Mouse (Mus musculus) spleen, postnatal 14 days (tissue): ENCODE measurements around the gene Tom1.
A peak's percentile ranks its signal among the peaks of the same experiment; 100 is the strongest.

Experiments used
- DNase-seq, 2 experiments: peaks; one replicate each; pipeline ENCODE4 v3.0.0; 2021 to 2022; ENCODE audit warnings: low spot score in 2 of 2

The Tom1 gene

GRCm38 (mm10) chr8:75033511-75034243 lies at the start of gene Tom1:
Gene Tom1, plus strand, starts transcription at chr8:75033705.
- DNase-seq: peak; percentile 96 to 99

GRCm38 (mm10) chr8:74987436-74987835 lies 46.1 kb upstream of the Tom1 start:
- no peak for DNase-seq

- no peak for DNase-seq
Measured at GRCm38 (mm10) chr8:74990021-74990420, 43.5 kb upstream of the Tom1 start.

GRCm38 (mm10) chr8:74993081-74993474 lies 40.4 kb upstream of the Tom1 start, which contains the start of gene Hmgxb4:
Gene Hmgxb4, plus strand, starts transcription at chr8:74993356.
- no peak for DNase-seq

- DNase-seq: peak; percentile 70 to 77
Measured at GRCm38 (mm10) chr8:74993475-74994451, 39.7 kb upstream of the Tom1 start.

GRCm38 (mm10) chr8:74994540-74994939 lies 39.0 kb upstream of the Tom1 start:
- DNase-seq: no peak

- DNase-seq: no peak
Measured at GRCm38 (mm10) chr8:75000431-75000830, 33.1 kb upstream of the Tom1 start.

GRCm38 (mm10) chr8:75008826-75009225 lies 24.7 kb upstream of the Tom1 start:
- no peak for DNase-seq

- DNase-seq: no peak
Measured at GRCm38 (mm10) chr8:75013557-75013956, 19.9 kb upstream of the Tom1 start.

- no peak for DNase-seq
Measured at GRCm38 (mm10) chr8:75013964-75014363, 19.5 kb upstream of the Tom1 start.

- DNase-seq: no peak
Measured at GRCm38 (mm10) chr8:75015981-75016380, 17.5 kb upstream of the Tom1 start.

GRCm38 (mm10) chr8:75016422-75016821 lies 17.1 kb upstream of the Tom1 start:
- no peak for DNase-seq

GRCm38 (mm10) chr8:75018274-75018972 lies 15.1 kb upstream of the Tom1 start:
- DNase-seq: no peak

- peak in 1 of 2 experiments; percentile 11 for DNase-seq
Measured at GRCm38 (mm10) chr8:75023660-75024316, 9.7 kb upstream of the Tom1 start.

GRCm38 (mm10) chr8:75025809-75026208 lies 7.7 kb upstream of the Tom1 start:
- DNase-seq: no peak

GRCm38 (mm10) chr8:75030453-75031024 lies 3.0 kb upstream of the Tom1 start:
- no peak for DNase-seq

GRCm38 (mm10) chr8:75032961-75033360 lies 544 bp upstream of the Tom1 start:
- no peak for DNase-seq

GRCm38 (mm10) chr8:75034285-75034684 lies 780 bp downstream of the Tom1 start:
- DNase-seq: no peak

- DNase-seq: no peak
Measured at GRCm38 (mm10) chr8:75035640-75036039, 2.1 kb downstream of the Tom1 start.

- DNase-seq: no peak
Measured at GRCm38 (mm10) chr8:75038497-75038896, 5.0 kb downstream of the Tom1 start.

- DNase-seq: no peak
Measured at GRCm38 (mm10) chr8:75039754-75040153, 6.2 kb downstream of the Tom1 start.
